ENCODE assay signal across 17 mouse cellular contexts in genomic region chr13:75523293-75524278, GRCm38 (mm10).
DNase-seq lines count a peak whose midpoint lies in the region; ATAC-seq and TF ChIP-seq lines count a peak whose summit lies in the region.
"Had no signal": no experiment of that assay in that cellular context is flagged by ENCODE, and none has a peak within 500 bp of the region (broad histone marks: within the 10 kb centered on the region; RNA-seq: fewer than 3 reads in every experiment).

No protein-coding gene starts in this region.

- 85% methylated on average over 4 of the region's 4 CpGs for WGBS in forebrain, embryonic 13.5 days
- 84% methylated on average over 4 of the region's 4 CpGs for WGBS in forebrain, embryonic 10.5 days
- 67% methylated on average over 4 of the region's 4 CpGs for WGBS in liver, embryonic 12.5 days (ENCODE audit: insufficient replicate concordance)
- whole genome bisulfite sequencing in liver, postnatal 0 days (ENCODE audit: insufficient replicate concordance) = 75% methylated on average over 4 of the region's 4 CpGs
- 74% methylated on average over 4 of the region's 4 CpGs for WGBS in embryonic facial prominence, embryonic 12.5 days
- WGBS in limb, embryonic 15.5 days = 66% methylated on average over 4 of the region's 4 CpGs

- TF ChIP-seq EP300 in liver, postnatal 0 days (IDR thresholded peaks at IDR 0.05; ENCODE audit: low read depth) = no peak

- H3K4me3 ChIP-seq in forebrain, embryonic 13.5 days = no peak overlapping the region
- H3K4me3 ChIP-seq in forebrain, embryonic 10.5 days = no peak overlapping the region
- H3K4me3 ChIP-seq in liver, embryonic 12.5 days = no peak overlapping the region
- no peak overlapping the region for H3K4me3 ChIP-seq in liver, postnatal 0 days (ENCODE audit: low read depth, low read length)
- no peak overlapping the region for H3K4me3 ChIP-seq in embryonic facial prominence, embryonic 12.5 days
- H3K4me3 ChIP-seq in limb, embryonic 15.5 days = no peak overlapping the region
- H3K4me3 ChIP-seq: left cerebral cortex, adult 2 months; myocyte had no signal

- TF ChIP-seq CTCF in liver, postnatal 0 days (IDR thresholded peaks at IDR 0.05; ENCODE audit: low read depth) = no peak

- no peak overlapping the region for H3K9ac ChIP-seq in forebrain, embryonic 13.5 days
- H3K9ac ChIP-seq in liver, embryonic 12.5 days = no peak overlapping the region
- no peak overlapping the region for H3K9ac ChIP-seq in liver, postnatal 0 days (replicated peaks)
- H3K9ac ChIP-seq in embryonic facial prominence, embryonic 12.5 days = no peak overlapping the region
- no peak overlapping the region for H3K9ac ChIP-seq in limb, embryonic 15.5 days

- no peaks in the 10 kb centered on the region for H3K27me3 ChIP-seq in forebrain, embryonic 13.5 days
- H3K27me3 ChIP-seq in forebrain, embryonic 10.5 days (ENCODE audit: poor library complexity, severe bottlenecking) = no peaks in the 10 kb centered on the region
- H3K27me3 ChIP-seq in liver, embryonic 12.5 days (replicated peaks) = no peaks in the 10 kb centered on the region
- no peaks in the 10 kb centered on the region for H3K27me3 ChIP-seq in liver, postnatal 0 days (ENCODE audit: insufficient read depth, low read length)
- no peaks in the 10 kb centered on the region for H3K27me3 ChIP-seq in embryonic facial prominence, embryonic 12.5 days
- H3K27me3 ChIP-seq in limb, embryonic 15.5 days = no peaks in the 10 kb centered on the region

- no peak for DNase-seq in forebrain, embryonic 10.5 days (ENCODE audit: extremely low spot score, low spot score)
- no peak for DNase-seq in liver, postnatal 0 days
- no peak for DNase-seq in thymus, postnatal 25 days
- no peak for DNase-seq in spleen, adult 12 weeks (ENCODE audit: low spot score)
- DNase-seq: adrenal gland, adult 8-10 months; B cell, adult 2 months; cerebellum, adult 18-20 months; heart, postnatal 14 days; kidney, adult 8-10 months; right cerebral cortex, adult 18-20 months; thymus, postnatal 4 days had no signal

- H3K27ac ChIP-seq in forebrain, embryonic 13.5 days = no peak overlapping the region
- no peak overlapping the region for H3K27ac ChIP-seq in forebrain, embryonic 10.5 days
- H3K27ac ChIP-seq in liver, embryonic 12.5 days = no peak overlapping the region
- H3K27ac ChIP-seq in liver, postnatal 0 days (ENCODE audit: low read depth) = no peak overlapping the region
- no peak overlapping the region for H3K27ac ChIP-seq in embryonic facial prominence, embryonic 12.5 days
- no peak overlapping the region for H3K27ac ChIP-seq in limb, embryonic 15.5 days
- H3K27ac ChIP-seq: left cerebral cortex, adult 2 months had no signal

- no peak overlapping the region for H3K4me2 ChIP-seq in forebrain, embryonic 13.5 days
- H3K4me2 ChIP-seq in liver, embryonic 12.5 days = no peak overlapping the region
- no peak overlapping the region for H3K4me2 ChIP-seq in liver, postnatal 0 days (ENCODE audit: low read depth, low read length)
- H3K4me2 ChIP-seq in embryonic facial prominence, embryonic 12.5 days (replicated peaks) = no peak overlapping the region
- H3K4me2 ChIP-seq in limb, embryonic 15.5 days = no peak overlapping the region

- no peaks in the 10 kb centered on the region for H3K9me3 ChIP-seq in forebrain, embryonic 13.5 days (replicated peaks)
- H3K9me3 ChIP-seq in forebrain, embryonic 10.5 days = no peaks in the 10 kb centered on the region
- H3K9me3 ChIP-seq in liver, embryonic 12.5 days (replicated peaks) = no peaks in the 10 kb centered on the region
- H3K9me3 ChIP-seq in liver, postnatal 0 days (ENCODE audit: low read length) = no peaks in the 10 kb centered on the region
- H3K9me3 ChIP-seq in embryonic facial prominence, embryonic 12.5 days = no peaks in the 10 kb centered on the region
- no peaks in the 10 kb centered on the region for H3K9me3 ChIP-seq in limb, embryonic 15.5 days

- H3K4me1 ChIP-seq in forebrain, embryonic 13.5 days = no peaks in the 10 kb centered on the region
- no peaks in the 10 kb centered on the region for H3K4me1 ChIP-seq in forebrain, embryonic 10.5 days
- no peaks in the 10 kb centered on the region for H3K4me1 ChIP-seq in liver, embryonic 12.5 days
- no peaks in the 10 kb centered on the region for H3K4me1 ChIP-seq in liver, postnatal 0 days (ENCODE audit: insufficient read depth)
- H3K4me1 ChIP-seq in embryonic facial prominence, embryonic 12.5 days = no peaks in the 10 kb centered on the region
- H3K4me1 ChIP-seq in limb, embryonic 15.5 days = peaks cover 4% of the 10 kb centered on the region; the same call in 1 of the 2 replicates

- no peaks in the 10 kb centered on the region for H3K36me3 ChIP-seq in forebrain, embryonic 13.5 days (ENCODE audit: poor library complexity, severe bottlenecking)
- no peaks in the 10 kb centered on the region for H3K36me3 ChIP-seq in forebrain, embryonic 10.5 days (replicated peaks)
- H3K36me3 ChIP-seq in liver, embryonic 12.5 days = no peaks in the 10 kb centered on the region
- no peaks in the 10 kb centered on the region for H3K36me3 ChIP-seq in liver, postnatal 0 days (replicated peaks; ENCODE audit: insufficient read depth, low read length)
- no peaks in the 10 kb centered on the region for H3K36me3 ChIP-seq in embryonic facial prominence, embryonic 12.5 days
- H3K36me3 ChIP-seq in limb, embryonic 15.5 days = no peaks in the 10 kb centered on the region

- ATAC-seq in forebrain, embryonic 13.5 days = peak; percentile 43; the same call in 1 of the 2 replicates
- ATAC-seq in liver, embryonic 12.5 days = 0 out of 2 replicates have a peak, but pooled peaks have one; percentile 18
- no peak for ATAC-seq in liver, postnatal 0 days
- ATAC-seq in embryonic facial prominence, embryonic 12.5 days (ENCODE audit: insufficient number of reproducible peaks, insufficient read depth, low FRiP score, low TSS enrichment) = peak; percentile 52
- ATAC-seq in limb, embryonic 15.5 days (ENCODE audit: insufficient number of reproducible peaks, low FRiP score, low TSS enrichment, low read depth) = peak; percentile 48
